Mouse (Mus musculus) heart, postnatal 0 days (tissue): Measurements from ENCODE around the gene Slc34a3. TPM values are rescaled to one million over a fixed set of nuclear protein-coding genes. Genes with fewer than 3 reads are reported as not detected.

Experiments
- ATAC-seq: fragments of 200-750 bp; cut with Nextera tagmentation; 2 replicates; pipeline ENCODE4 v1.8.0; 2017; ENCODE audit warnings: low read depth, moderate number of reproducible peaks, moderate library complexity; ENCODE audit not compliant: insufficient read depth
- DNase-seq: peaks from one replicate; pipeline ENCODE4 v3.0.0-alpha.2; 2016; ENCODE audit warnings: low spot score
- H3K27ac ChIP-seq: fragments of 300-500 bp; sonication (generic); 2 replicates; pipeline ENCODE4 v1.5.1; 2014; ENCODE audit warnings: low read depth, mild to moderate bottlenecking
- H3K27me3 ChIP-seq: fragments of 300-500 bp; sonication (generic); 2 replicates; pipeline ENCODE4 v1.6.1; 2014; ENCODE audit warnings: low read length, mixed read lengths; ENCODE audit not compliant: control insufficient read depth, insufficient read depth
- H3K36me3 ChIP-seq: fragments of 300-500 bp; sonication (generic); replicated peaks from 2 replicates; pipeline ENCODE4 v1.6.1; 2014; ENCODE audit warnings: low read length, mixed read lengths; ENCODE audit not compliant: control insufficient read depth, insufficient read depth
- H3K4me1 ChIP-seq: fragments of 300-500 bp; sonication (generic); 2 replicates; pipeline ENCODE4 v1.6.1; 2014; ENCODE audit warnings: antibody characterized with exemption; ENCODE audit not compliant: control insufficient read depth, insufficient read depth
- H3K4me2 ChIP-seq: fragments of 300-500 bp; sonication (generic); 2 replicates; pipeline ENCODE4 v1.6.1; 2014; ENCODE audit warnings: low read depth, mild to moderate bottlenecking, low read length, moderate library complexity
- H3K4me3 ChIP-seq: fragments of 300-500 bp; sonication (generic); 2 replicates; pipeline ENCODE4 v1.5.1; 2014; ENCODE audit warnings: low read depth, low read length
- H3K9ac ChIP-seq: fragments of 300-500 bp; sonication (generic); replicated peaks from 2 replicates; pipeline ENCODE4 v1.6.1; 2014; ENCODE audit warnings: low read depth, low read length, mixed read lengths
- H3K9me3 ChIP-seq: fragments of 300-500 bp; sonication (generic); replicated peaks from 2 replicates; pipeline ENCODE4 v1.6.1; 2016; ENCODE audit warnings: low read length; ENCODE audit not compliant: control insufficient read depth
- CTCF ChIP-seq: IDR thresholded peaks from 2 replicates; pipeline ENCODE4 v1.5.1; 2016; ENCODE audit warnings: antibody characterized with exemption, control low read depth, low read depth
- EP300 ChIP-seq: IDR thresholded peaks from 2 replicates; pipeline ENCODE4 v1.6.1; 2016; ENCODE audit warnings: antibody characterized with exemption, low read depth
- WGBS: fragments of 180-500 bp; shearing (Covaris S2); extraction: QIAGEN DNeasy Blood & Tissue Kit; methylation state at CpG from one replicate; pipeline ENCODE4 v1.1.7; 2014; 5-methylcytosine and 5-hydroxymethylcytosine counted together
- polyA plus RNA-seq: library from polyadenylated mRNA; unstranded; fragments of >200 nt; fragmentation: Nextera tagmentation; extraction: Ambion mirVana; gene quantifications from 2 replicates; pipeline ENCODE4 v1.2.1, GENCODE M21; 2015
- total RNA-seq: library from RNA; depleted of rRNA; stranded (reverse); fragments of >200 nt; gene quantifications from 2 replicates; pipeline ENCODE4 v1.2.3, GENCODE M21; 2014; ENCODE audit warnings: low replicate concordance

The Slc34a3 gene
- total and polyA plus RNA-seq, 2 experiments from 2014 or later: not detected

DNA sequence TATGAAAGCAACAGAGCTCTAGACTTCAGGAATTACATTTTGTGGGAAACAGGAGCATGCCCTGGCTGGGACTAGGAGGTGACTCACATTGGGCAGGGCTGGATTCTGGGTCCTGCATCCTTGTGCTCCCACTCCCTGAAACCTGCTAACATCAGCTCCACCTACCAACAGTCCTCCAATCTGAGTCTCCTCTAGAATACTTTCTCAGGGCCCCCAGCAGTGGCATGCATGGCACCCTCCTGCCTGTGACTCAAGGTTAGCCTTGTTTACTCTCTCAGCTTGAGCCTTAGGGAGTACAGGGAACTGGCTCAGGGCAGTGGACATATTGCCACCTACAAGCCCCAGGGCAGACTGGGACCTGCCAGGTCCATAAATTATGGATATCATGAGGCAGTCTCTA, 3.9 kb upstream of the Slc34a3 start:
- Histone ChIP-seq H3K36me3 (no peaks in the 10 kb centered on the region), H3K4me1 (peaks cover 7% of the 10 kb centered on the region), H3K27me3 (peaks cover 47% of the 10 kb centered on the region), H3K4me2 (no peak overlapping the region), H3K9me3 (no peaks in the 10 kb centered on the region), H3K4me3 (no peak overlapping the region), H3K9ac (no peak overlapping the region), H3K27ac (no peak overlapping the region)
- ATAC-seq (no peak), DNase-seq (no peak)
- TF ChIP-seq EP300 (no peak), CTCF (no peak)

DNA sequence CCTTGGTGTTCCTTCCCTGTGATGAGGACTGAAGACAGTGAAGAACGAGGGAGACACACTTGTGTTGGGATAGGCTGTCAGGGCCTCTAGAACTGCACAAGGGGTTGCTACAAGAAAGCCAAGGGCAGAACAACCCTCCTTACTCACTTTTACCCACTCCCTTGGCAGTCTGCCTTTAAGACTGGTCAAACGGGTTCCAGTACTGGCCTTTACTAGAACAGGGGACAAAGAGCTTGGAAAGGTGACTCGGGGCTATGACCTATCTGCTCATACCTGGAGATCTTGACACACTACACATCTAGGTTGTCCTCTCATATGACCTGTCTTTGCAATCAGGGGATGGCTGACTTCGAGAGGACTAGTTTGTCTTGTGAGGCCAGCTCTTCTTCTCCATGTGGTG, 3.4 kb upstream of the Slc34a3 start:
- Histone ChIP-seq H3K9ac (no peak overlapping the region), H3K4me3 (no peak overlapping the region)
- WGBS: 47% methylated on average over 4 of the region's 4 CpGs

DNA sequence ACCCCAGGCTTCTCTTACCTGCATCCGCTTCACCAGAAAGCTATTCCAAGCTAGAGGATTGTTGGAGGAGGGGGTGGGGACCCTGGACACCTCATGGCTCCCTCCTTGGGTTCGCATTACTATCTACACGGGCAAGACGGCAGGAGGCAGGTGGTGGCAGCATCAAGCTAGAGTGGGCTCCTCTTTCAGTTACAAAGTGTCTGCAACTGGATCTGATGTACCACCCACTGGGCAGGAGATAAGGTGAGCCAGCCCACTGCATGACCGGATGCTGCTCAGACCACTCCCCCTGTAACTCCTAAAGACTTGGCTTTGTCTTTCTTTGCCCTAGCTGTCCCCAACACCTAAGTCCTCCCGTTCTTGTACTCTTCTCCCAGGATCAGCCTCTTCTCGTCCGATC, 2.5 kb upstream of the Slc34a3 start, which contains the start of gene Rnf224:
TSS of gene Rnf224 (minus strand) at position 174 of the 400 bp plus-strand sequence.
- DNase-seq (no peak), ATAC-seq (no peak)
- Histone ChIP-seq H3K36me3 (no peaks in the 10 kb centered on the region), H3K9ac (no peak within 1 kb of the TSS), H3K27me3 (peaks cover 32% of the 10 kb centered on the region), H3K4me3 (no peak within 1 kb of the TSS), H3K4me2 (no peak within 1 kb of the TSS), H3K4me1 (peaks cover 7% of the 10 kb centered on the region), H3K9me3 (no peaks in the 10 kb centered on the region), H3K27ac (no peak within 1 kb of the TSS)
- whole genome bisulfite sequencing: 25% methylated on average over 8 of the region's 8 CpGs
- TF ChIP-seq EP300 (no peak), CTCF (no peak)

More for the DNA sequence above, 3.4 kb upstream of the Slc34a3 start:
- no peak overlapping the region for H3K4me2 ChIP-seq
- H3K27ac ChIP-seq: no peak overlapping the region
- H3K4me1 ChIP-seq: peaks cover 7% of the 10 kb centered on the region
- H3K9me3 ChIP-seq: no peaks in the 10 kb centered on the region
- TF ChIP-seq EP300 (no peak), CTCF (no peak)
- peaks cover 41% of the 10 kb centered on the region for H3K27me3 ChIP-seq
- H3K36me3 ChIP-seq: no peaks in the 10 kb centered on the region
- ATAC-seq: no peak
- DNase-seq: no peak

DNA sequence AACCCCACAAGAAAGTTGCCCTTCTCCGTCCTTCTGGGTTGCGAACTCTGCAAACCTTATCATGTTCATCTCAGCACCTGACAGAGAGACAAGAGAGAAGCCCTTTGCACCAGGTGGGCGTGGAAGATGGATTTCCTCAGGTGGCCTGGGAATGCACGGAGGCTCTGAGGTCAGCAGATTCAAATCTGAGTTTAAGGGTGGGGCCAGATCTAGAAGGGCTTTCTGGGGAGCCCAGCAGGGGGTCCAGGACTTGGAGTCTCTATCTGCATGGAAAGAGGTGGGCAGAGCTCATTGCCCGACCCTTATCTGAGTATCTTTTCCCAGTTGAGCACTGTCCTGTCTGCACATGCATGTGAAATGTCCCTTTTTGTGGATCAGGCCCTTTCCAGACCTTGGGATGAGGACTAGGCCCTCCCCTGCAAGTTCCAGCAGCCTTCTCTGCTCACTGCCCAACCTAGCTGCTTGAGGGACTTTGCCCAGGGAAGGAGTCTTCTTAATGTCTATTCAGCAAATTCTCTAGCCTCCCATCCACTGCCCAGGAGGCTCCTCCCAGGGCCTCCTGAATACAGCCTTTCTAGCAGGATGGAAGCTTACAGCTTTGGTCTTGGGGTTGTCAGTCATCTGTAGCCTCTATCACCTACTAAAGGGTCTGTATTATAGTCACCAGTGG, 522 bp upstream of the Slc34a3 start:
- no peak overlapping the region for H3K4me3 ChIP-seq
- ATAC-seq: no peak
- no peak overlapping the region for H3K9ac ChIP-seq
- H3K27ac ChIP-seq: no peak overlapping the region
- no peak for DNase-seq
- TF ChIP-seq EP300 (no peak), CTCF (no peak)
- WGBS: 49% methylated on average over 5 of the region's 5 CpGs
- no peak overlapping the region for H3K4me2 ChIP-seq
- H3K27me3 ChIP-seq: peaks cover 20% of the 10 kb centered on the region
- no peaks in the 10 kb centered on the region for H3K36me3 ChIP-seq
- H3K4me1 ChIP-seq: no peaks in the 10 kb centered on the region
- H3K9me3 ChIP-seq: no peaks in the 10 kb centered on the region

DNA sequence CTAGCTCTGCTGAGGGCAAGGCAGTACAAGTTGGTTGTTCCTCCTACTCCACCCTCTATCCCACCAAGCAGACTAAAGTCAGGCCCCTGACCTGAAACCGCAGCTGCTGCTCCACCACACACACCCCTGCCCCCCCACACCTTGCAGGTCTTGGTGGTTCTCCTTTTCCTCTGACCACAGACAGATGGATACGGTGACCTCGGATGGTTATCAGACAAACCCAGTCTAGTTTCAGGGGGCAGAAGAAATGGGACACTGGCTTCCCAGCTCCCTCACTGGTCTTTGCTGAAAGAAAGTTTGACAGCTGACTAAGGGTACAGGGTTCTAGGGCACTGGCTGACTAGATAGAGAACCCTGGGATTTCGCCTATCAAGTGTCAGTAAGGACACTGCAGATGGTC, 743 bp downstream of the Slc34a3 start:
- Histone ChIP-seq H3K4me2 (no peak overlapping the region), H3K27ac (no peak overlapping the region), H3K36me3 (no peaks in the 10 kb centered on the region), H3K9ac (no peak overlapping the region), H3K4me1 (peaks cover 3% of the 10 kb centered on the region; the same call in 1 of the 2 replicates), H3K27me3 (peaks cover 12% of the 10 kb centered on the region; the same call in 1 of the 2 replicates), H3K9me3 (no peaks in the 10 kb centered on the region), H3K4me3 (no peak overlapping the region)
- no peak for TF ChIP-seq CTCF
- WGBS: 71% methylated on average over 4 of the region's 4 CpGs
- no peak for ATAC-seq
- no peak for DNase-seq

DNA sequence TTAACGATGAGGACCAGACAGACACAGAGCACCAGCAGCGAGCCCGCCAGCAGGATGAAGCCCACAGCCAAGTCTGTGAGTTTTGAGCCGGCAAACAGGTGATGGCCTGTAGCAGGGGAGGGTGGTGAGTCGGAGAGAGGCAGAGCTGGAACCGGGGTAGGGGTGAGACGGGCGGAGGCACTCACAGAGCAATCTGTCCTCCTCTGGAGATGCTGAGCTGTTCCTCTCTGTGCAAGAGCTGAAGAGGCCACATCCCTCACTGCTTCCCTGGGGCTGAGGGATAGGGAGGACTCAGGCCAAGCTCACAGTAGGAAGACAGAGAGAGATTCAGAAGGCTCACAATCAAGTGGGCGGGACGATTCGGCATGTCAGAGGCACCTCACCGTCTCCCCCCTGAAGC, 3.1 kb downstream of the Slc34a3 start:
- Histone ChIP-seq H3K27ac (no peak overlapping the region), H3K36me3 (no peaks in the 10 kb centered on the region), H3K4me1 (peaks cover 9% of the 10 kb centered on the region), H3K4me2 (no peak overlapping the region), H3K9ac (no peak overlapping the region), H3K9me3 (no peaks in the 10 kb centered on the region), H3K27me3 (peaks cover 9% of the 10 kb centered on the region; the same call in 1 of the 2 replicates), H3K4me3 (no peak overlapping the region)
- DNase-seq: no peak
- WGBS: 47% methylated on average over 12 of the region's 12 CpGs
- ATAC-seq: no peak
- TF ChIP-seq CTCF (no peak), EP300 (no peak)
